Mouse (Mus musculus): Measurements from ENCODE around the gene Mettl24.

- TF ChIP-seq CTCF (conservative IDR thresholded peaks at IDR 0.05; ENCODE audit: insufficient read depth, insufficient read length, low read depth, low read length) (no peak), POLR2A (IDR thresholded peaks at IDR 0.05; ENCODE audit: low read depth, low read length) (no peak)
Observed at GRCm38 (mm10) chr10:40726989-40727388, 43.9 kb downstream of the Mettl24 start.

Data from kidney, adult 2 months (tissue).